Mouse (Mus musculus) neural tube, embryonic 10.5 days (tissue): ENCODE measurements at regions not wholly inside any gene's neighbourhood (a gene's known extent, or its start where the extent isn't known, plus 50 kb on each side); places are given as distances from the start of the nearest gene placed in this dataset.
"Not testable (repeated sequence)": the region's sequence is repeated elsewhere in the genome, so short reads cannot be mapped to it uniquely, and the experiment has no call there.

Source experiments
- DNase-seq: peaks from one replicate; pipeline ENCODE4 v3.0.0-alpha.2; 2017; ENCODE audit warnings: low spot score; ENCODE audit errors: extremely low spot score

GRCm38 (mm10) chr14:46596696-46597359 is 163.5 kb upstream of the Cdkn3 start:
- DNase-seq = peak; percentile 10

- no peak for DNase-seq
These were observed 166.2 kb upstream of the Cdkn3 start for GRCm38 (mm10) chr14:46594151-46594550.

GRCm38 (mm10) chr14:46591753-46592359 is 168.5 kb upstream of the Cdkn3 start:
- DNase-seq = no peak

- DNase-seq = no peak
These were observed 169.1 kb upstream of the Cdkn3 start for GRCm38 (mm10) chr14:46591211-46591610.

- DNase-seq = no peak
These were observed 174.2 kb upstream of the Cdkn3 start for GRCm38 (mm10) chr14:46586093-46586492.

- DNase-seq = no peak
These were observed 182.0 kb upstream of the Cdkn3 start for GRCm38 (mm10) chr14:46578051-46579000.

GRCm38 (mm10) chr14:46575889-46576288 is 184.5 kb upstream of the Cdkn3 start:
- DNase-seq = no peak

- DNase-seq = no peak
These were observed 184.9 kb upstream of the Cdkn3 start for GRCm38 (mm10) chr14:46575414-46575813.

GRCm38 (mm10) chr14:46573401-46573800 is 182.9 kb upstream of the Bmp4 start:
- DNase-seq = no peak

GRCm38 (mm10) chr14:46572972-46573371 is 182.5 kb upstream of the Bmp4 start:
- not testable (repeated sequence) for DNase-seq

GRCm38 (mm10) chr14:46571841-46572240 is 181.4 kb upstream of the Bmp4 start:
- DNase-seq = no peak

- DNase-seq = no peak
These were observed 178.8 kb upstream of the Bmp4 start for GRCm38 (mm10) chr14:46569273-46569672.

- DNase-seq = no peak
These were observed 176.9 kb upstream of the Bmp4 start for GRCm38 (mm10) chr14:46567411-46567780.

GRCm38 (mm10) chr14:46566681-46567410 is 176.4 kb upstream of the Bmp4 start:
- no peak for DNase-seq

GRCm38 (mm10) chr14:46564998-46565397 is 174.5 kb upstream of the Bmp4 start:
- peak; percentile 45 for DNase-seq

- DNase-seq = no peak
These were observed 171.5 kb upstream of the Bmp4 start for GRCm38 (mm10) chr14:46562016-46562415.

GRCm38 (mm10) chr14:46553239-46553638 is 162.8 kb upstream of the Bmp4 start:
- DNase-seq = no peak

- DNase-seq = peak; percentile 65
These were observed 155.7 kb upstream of the Bmp4 start for GRCm38 (mm10) chr14:46546146-46546545.

- DNase-seq = no peak
These were observed 149.2 kb upstream of the Bmp4 start for GRCm38 (mm10) chr14:46539466-46540187.

- DNase-seq = no peak
These were observed 145.7 kb upstream of the Bmp4 start for GRCm38 (mm10) chr14:46536002-46536762.
